Mouse (Mus musculus): ENCODE measurements at regions not wholly inside any gene's neighbourhood (a gene's known extent, or its start where the extent isn't known, plus 50 kb on each side); places are given as distances from the start of the nearest gene placed in this dataset.
A peak's percentile ranks its signal among the peaks of the same experiment; 100 is the strongest.
"Not testable (repeated sequence)": the region's sequence is repeated elsewhere in the genome, so short reads cannot be mapped to it uniquely, and the experiment has no call there.

GRCm38 (mm10) chr12:45594689-45595088 is 520.2 kb upstream of the Stxbp6 start:
- DNase-seq (ENCODE audit: low read depth, low spot score): peak; percentile 8

GRCm38 (mm10) chr12:45590191-45590590 is 515.7 kb upstream of the Stxbp6 start:
- no peak for DNase-seq (ENCODE audit: low read depth, low spot score)

DNA sequence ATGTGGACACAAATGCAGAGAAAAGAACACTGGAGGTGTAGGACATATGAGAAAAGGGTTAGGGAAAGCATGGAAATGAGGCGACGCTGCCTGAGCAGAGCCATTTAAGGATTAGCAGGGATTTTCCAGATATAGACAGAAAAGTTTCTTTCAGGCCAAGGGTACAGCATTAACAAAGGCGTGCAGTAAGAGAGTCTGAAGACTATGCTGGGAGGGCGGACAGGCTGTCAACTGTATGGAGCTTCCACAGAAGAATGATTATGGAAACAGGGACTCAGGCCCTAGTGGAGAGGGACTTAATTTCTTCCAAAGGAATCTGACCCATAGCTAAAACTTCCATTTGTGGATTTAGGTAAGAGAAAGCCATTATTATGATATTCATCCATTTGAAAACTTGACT is 511.3 kb upstream of the Stxbp6 start:
- no peak for DNase-seq (ENCODE audit: low read depth, low spot score)

GRCm38 (mm10) chr12:45563325-45564030 is 489.0 kb upstream of the Stxbp6 start:
- peak; percentile 10 for DNase-seq (ENCODE audit: low read depth, low spot score)

- DNase-seq (ENCODE audit: low read depth, low spot score): no peak
Observed at GRCm38 (mm10) chr12:45562637-45563220, 488.2 kb upstream of the Stxbp6 start.

GRCm38 (mm10) chr12:45561889-45562288 is 487.4 kb upstream of the Stxbp6 start:
- DNase-seq (ENCODE audit: low read depth, low spot score): no peak

GRCm38 (mm10) chr12:45561362-45561761 is 486.9 kb upstream of the Stxbp6 start:
- DNase-seq (ENCODE audit: low read depth, low spot score): no peak

GRCm38 (mm10) chr12:45549906-45550305 is 475.4 kb upstream of the Stxbp6 start:
- DNase-seq (ENCODE audit: low read depth, low spot score): not testable (repeated sequence)

- DNase-seq (ENCODE audit: low read depth, low spot score): no peak
Observed at GRCm38 (mm10) chr12:45519554-45519953, 445.0 kb upstream of the Stxbp6 start.

GRCm38 (mm10) chr12:45514459-45514858 is 439.9 kb upstream of the Stxbp6 start:
- no peak for DNase-seq (ENCODE audit: low read depth, low spot score)

- DNase-seq (ENCODE audit: low read depth, low spot score): peak; percentile 17
Observed at GRCm38 (mm10) chr12:45507400-45507982, 433.0 kb upstream of the Stxbp6 start.

- no peak for DNase-seq (ENCODE audit: low read depth, low spot score)
Observed at GRCm38 (mm10) chr12:45499834-45500233, 425.3 kb upstream of the Stxbp6 start.

DNA sequence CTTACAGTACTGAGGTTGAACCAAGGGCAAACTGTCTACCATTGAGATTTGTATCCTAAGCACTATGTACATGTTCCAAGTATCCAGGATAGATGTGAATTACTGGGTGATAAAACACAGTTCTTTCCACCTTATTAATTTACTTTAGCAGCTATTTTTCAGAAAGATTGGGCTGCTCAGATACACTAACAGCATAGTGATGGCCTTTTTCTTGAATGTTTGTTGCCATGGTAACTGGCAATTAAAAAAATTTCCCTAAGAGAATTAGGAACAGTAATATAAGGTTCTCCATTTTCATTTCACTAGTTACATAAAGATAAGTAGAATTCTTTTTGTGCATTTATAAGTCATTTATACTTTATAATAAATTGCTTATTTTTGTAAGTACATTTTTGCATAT is 423.7 kb upstream of the Stxbp6 start:
- DNase-seq (ENCODE audit: low read depth, low spot score): no peak

DNA sequence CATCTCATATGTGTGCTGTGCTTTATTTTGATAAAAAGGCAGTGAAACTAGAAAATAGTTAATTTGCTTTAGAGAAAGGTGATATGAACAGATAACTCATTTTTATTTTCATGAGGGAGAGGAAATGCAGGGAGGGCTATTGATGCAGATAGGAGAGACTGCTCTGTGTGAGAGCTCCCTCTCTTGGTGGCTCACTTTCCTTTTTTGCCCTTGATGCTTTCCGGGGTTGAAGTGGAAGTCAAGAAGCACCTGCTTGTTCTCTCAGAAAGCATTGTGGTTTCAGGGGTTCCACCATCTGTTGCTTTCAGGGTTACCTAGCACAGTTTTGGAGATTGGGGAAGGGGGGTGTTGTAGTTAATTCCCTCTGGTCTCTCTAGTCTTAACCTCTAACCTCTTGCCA is 414.5 kb upstream of the Stxbp6 start:
- DNase-seq (ENCODE audit: low read depth, low spot score): no peak

GRCm38 (mm10) chr12:45476881-45477280 is 402.4 kb upstream of the Stxbp6 start:
- no peak for DNase-seq (ENCODE audit: low read depth, low spot score)

DNA sequence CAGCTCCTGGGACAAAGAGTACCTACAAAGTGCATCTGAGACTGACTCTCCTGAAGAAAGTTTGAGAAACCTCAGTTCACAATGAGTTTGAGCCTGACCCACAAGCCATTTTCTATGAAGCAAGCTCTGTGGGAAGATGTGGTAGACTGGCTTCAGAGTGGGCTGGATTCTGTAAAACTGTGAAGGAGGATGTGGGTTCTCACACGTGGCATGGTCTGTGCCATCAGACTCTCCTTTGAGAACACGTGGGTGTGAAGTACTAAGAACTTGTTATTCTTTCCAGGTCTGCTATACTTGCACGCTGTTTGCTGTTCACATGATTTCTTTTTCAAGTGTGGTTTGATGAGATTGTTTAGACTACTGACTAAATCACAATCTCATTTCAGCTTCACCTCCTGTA is 393.6 kb upstream of the Stxbp6 start:
- no peak for DNase-seq (ENCODE audit: low read depth, low spot score)

GRCm38 (mm10) chr12:45467058-45467457 is 392.5 kb upstream of the Stxbp6 start:
- DNase-seq (ENCODE audit: low read depth, low spot score): peak; percentile 34

DNA sequence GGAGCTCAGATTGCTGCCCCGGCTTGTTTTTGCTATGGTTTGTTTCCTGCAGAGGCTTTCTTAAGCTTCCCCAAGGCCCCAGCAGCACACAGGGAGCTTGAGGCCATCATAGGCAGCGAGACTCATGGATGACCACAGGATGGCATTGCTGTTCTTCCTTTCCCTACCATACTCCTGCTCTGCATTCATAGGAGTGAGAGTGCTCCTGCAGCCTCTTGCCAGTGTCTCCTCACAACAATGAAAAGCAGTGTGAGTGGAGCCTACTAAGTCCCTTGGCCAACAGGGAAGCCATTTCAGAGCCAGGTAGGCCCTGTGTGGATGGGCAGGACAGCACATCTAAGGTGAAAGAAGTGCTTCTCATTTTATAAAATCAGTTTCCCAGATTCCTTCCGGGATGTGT is 391.6 kb upstream of the Stxbp6 start:
- no peak for DNase-seq (ENCODE audit: low read depth, low spot score)

DNA sequence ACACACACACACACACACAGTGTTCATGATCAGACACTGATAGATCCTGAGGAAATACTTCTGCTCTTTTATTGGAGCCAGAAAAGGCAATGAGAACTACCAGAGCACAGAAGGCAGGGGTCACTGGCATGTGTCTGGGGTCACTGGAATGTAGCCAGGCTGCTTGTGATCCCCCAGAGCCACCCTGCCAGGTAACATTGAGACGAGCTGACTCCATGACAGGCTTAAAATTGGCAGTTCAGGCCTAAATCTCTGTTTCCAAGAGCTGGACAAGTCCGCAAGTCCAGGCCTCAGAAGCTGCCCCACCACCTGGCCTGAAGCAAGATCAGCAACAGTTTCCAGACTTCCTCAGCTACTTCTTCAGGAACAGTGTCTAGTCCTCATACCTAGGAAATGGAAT is 390.4 kb upstream of the Stxbp6 start:
- no peak for DNase-seq (ENCODE audit: low read depth, low spot score)

GRCm38 (mm10) chr12:45458746-45459145 is 384.2 kb upstream of the Stxbp6 start:
- not testable (repeated sequence) for DNase-seq (ENCODE audit: low read depth, low spot score)

DNA sequence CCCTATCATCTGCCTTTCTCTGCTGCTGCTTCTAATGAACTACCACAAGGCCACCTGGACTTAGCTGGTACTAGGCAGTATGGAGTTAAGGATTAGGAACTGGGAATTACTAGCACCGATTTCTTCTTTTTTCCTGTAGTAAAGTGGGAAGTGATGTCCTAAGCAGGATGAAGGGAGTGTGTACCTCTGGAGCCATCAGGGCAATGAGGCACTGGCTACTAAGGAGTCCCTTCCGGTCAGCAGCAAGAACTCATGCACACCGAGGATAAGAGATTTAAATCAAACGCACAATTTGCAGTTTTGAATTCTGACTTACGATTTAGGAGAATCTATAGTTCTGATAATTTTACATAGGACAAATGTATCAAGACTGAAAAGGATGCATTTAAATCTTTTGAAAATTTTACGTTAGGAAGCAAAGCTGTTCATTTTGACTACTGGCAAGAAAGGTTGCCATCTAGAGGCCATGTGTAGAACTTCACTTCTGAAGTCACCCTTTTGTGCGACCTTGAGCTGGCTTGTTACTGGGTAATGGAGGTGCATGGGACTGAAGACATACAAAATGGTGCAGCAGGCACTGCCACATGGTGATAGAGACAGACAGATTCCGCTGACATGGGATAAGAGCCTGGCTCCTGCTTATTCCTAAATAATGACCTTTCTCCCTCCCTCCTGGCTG is 369.1 kb upstream of the Stxbp6 start:
- peak; percentile 64 for DNase-seq (ENCODE audit: low read depth, low spot score)

DNA sequence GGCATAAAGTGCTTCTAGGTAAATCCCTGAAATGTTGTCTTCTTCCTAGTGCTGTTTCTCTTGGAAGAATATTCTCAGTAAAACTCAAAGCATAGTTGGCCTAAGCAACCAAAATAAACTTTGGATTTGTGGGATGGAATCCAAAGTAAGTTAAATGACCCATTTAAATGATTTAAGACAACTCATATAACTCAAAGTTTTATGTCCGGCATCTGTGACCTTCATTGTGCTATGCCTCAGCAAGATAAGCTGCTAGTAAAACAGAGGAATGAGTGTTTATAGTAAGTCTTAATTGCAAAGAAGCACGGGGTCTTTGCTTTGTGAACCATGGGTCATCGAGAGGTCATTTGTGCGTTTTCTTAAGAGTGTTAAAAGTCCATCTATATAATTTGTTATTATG is 368.0 kb upstream of the Stxbp6 start:
- peak; percentile 37 for DNase-seq (ENCODE audit: low read depth, low spot score)

GRCm38 (mm10) chr12:45439745-45440144 is 365.2 kb upstream of the Stxbp6 start:
- DNase-seq (ENCODE audit: low read depth, low spot score): no peak

Data from mesoderm, embryonic 11.5 days (tissue).